In genomic region chr12:25613473-25613872, GRCm38 (mm10) we compare ENCODE assay signal across 16 mouse cellular contexts.
"Had no signal": no experiment of that assay in that cellular context is flagged by ENCODE, and none has a peak within 500 bp of the region (broad histone marks: within the 10 kb centered on the region; RNA-seq: fewer than 3 reads in every experiment).

No protein-coding gene starts in this region.

- ATAC-seq: lung, postnatal 0 days had no signal

- H3K4me2 ChIP-seq: liver, embryonic 11.5 days; liver, embryonic 15.5 days; neural tube, embryonic 15.5 days; stomach, embryonic 15.5 days had no signal

- DNase-seq: kidney, postnatal 10 days; kidney, postnatal 4 days; lung, adult 2 months; lung, postnatal 36 days; midbrain, embryonic 14.5 days; thymus, adult 2 months; thymus, postnatal 36 days had no signal

- H3K4me3 ChIP-seq: layer of hippocampus, adult 2 months; limb, embryonic 10.5 days; liver, embryonic 15.5 days; midbrain, embryonic 10.5 days; myocyte; neural tube, embryonic 15.5 days; stomach, embryonic 15.5 days had no signal

- H3K27me3 ChIP-seq: liver, embryonic 15.5 days; neural tube, embryonic 15.5 days; stomach, embryonic 15.5 days had no signal

- H3K9me3 ChIP-seq: limb, embryonic 10.5 days; liver, embryonic 15.5 days; midbrain, embryonic 10.5 days; neural tube, embryonic 15.5 days; stomach, embryonic 15.5 days had no signal

- H3K27ac ChIP-seq: layer of hippocampus, adult 2 months; limb, embryonic 10.5 days; liver, embryonic 15.5 days; midbrain, embryonic 10.5 days; neural tube, embryonic 15.5 days; stomach, embryonic 15.5 days had no signal

- H3K9ac ChIP-seq: liver, embryonic 15.5 days; neural tube, embryonic 15.5 days; stomach, embryonic 15.5 days had no signal

- H3K36me3 ChIP-seq: limb, embryonic 10.5 days; liver, embryonic 15.5 days; midbrain, embryonic 10.5 days; neural tube, embryonic 15.5 days; stomach, embryonic 15.5 days had no signal

- H3K4me1 ChIP-seq: liver, embryonic 15.5 days; stomach, embryonic 15.5 days had no signal
